Mouse (Mus musculus): ENCODE measurements around the gene Thap7.
"Not testable (repeated sequence)": the region's sequence is repeated elsewhere in the genome, so short reads cannot be mapped to it uniquely, and the experiment has no call there.

Thap7 gene

DNA sequence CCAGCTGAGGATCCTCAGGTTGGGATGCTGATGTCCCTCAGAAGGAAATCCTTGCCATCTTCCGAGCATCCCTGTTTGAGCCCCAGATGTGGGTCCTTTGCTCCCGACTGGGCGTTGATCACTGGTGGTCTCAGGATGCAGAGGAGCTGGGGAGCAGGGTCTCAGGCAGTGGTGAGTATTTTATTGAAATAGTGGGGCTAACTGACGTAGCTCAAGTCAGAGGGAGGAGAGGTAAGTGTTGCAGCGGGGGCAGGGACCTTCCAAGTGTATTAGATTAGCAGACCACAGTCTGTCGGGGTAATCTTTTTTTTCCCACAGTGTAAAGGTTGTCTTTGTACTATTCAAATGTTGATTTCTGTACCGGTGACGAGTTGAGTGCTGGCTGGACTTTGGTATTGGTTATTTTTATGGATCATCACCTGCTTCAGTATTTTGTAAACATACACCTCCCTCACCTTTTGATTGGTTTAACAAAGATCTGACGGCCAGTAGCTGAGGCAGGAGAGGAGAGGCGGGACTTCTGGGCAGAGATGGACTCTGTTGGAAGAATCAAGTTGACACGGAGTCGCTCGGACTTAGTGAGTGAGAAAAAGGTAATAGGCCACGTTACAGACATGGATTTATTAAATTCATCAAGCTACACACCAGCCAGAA lies 1.9 kb upstream of the Thap7 start:
- in situ Hi-C loops (cut with MseI, MboI), result no loop called here

- in situ Hi-C loops (cut with MseI, MboI), result no loop called here
These were observed 1.3 kb upstream of the Thap7 start for GRCm38 (mm10) chr16:17532271-17532670.

GRCm38 (mm10) chr16:17529981-17530586 lies 852 bp downstream of the Thap7 start:
- in situ Hi-C loops (cut with MseI, MboI), result no loop called here

DNA sequence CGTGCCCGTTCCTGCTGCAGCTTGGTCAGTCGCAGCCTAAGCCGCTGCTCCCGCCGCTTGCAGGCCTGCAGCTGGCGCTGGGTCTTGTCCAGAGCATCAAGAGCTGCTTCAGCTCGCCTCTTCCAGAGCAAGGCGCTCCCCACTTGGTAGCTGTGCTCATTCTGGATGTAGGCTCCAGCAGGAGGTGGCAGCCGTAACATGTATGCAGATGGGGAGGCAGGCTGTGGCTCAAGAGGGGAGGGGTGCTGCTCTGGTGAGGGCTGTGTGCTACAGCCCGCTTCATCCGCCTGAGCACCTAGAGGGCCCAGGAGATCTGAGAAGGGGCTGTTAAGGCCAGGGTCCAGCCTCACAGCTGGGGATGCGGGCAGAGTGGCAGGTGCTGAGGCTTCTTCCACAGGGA lies 2.7 kb downstream of the Thap7 start:
- in situ Hi-C loops (cut with MseI, MboI), result no loop called here

GRCm38 (mm10) chr16:17527606-17528005 lies 3.3 kb downstream of the Thap7 start:
- in situ Hi-C loops (cut with MseI, MboI), result no loop called here

GRCm38 (mm10) chr16:17526223-17526622 lies 4.7 kb downstream of the Thap7 start:
- in situ Hi-C loops (cut with MseI, MboI), result no loop called here

DNA sequence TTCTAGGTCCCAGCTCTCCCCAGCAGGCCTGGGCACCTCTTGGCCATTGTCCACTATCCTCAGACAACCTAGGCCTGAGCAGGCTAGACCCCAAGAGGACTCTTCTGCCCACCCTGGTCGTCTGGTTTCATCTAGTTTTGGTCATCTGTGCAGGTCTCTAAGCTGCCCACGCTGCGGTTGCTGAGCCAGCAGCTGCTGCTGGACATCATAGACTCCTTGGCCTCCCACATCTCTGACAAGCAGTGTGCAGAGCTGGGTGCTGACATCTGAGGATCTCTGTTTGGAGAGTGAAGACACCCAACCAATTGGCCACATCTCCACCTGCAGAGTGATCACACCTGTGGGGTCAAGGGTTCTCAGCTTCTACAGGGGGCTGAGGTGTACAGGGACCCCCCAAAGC lies 5.4 kb downstream of the Thap7 start:
- in situ Hi-C loops (cut with MseI, MboI), result no loop called here

DNA sequence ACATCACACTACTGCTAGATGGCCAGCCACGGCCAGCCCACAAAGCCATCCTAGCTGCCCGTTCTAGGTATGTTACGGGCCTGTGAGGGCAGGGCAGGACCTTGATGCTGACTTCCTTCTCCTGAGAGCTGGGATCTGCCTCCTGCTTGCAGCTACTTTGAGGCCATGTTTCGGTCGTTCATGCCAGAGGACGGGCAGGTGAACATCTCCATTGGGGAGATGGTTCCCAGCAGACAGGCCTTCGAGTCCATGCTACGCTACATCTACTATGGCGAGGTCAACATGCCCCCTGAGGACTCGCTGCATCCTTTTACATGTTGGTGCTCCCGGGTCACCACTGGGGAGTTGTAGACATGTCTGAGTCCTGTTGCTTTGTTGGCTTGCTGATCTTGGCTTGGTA lies 6.8 kb downstream of the Thap7 start:
- in situ Hi-C loops (cut with MseI, MboI), result no loop called here

DNA sequence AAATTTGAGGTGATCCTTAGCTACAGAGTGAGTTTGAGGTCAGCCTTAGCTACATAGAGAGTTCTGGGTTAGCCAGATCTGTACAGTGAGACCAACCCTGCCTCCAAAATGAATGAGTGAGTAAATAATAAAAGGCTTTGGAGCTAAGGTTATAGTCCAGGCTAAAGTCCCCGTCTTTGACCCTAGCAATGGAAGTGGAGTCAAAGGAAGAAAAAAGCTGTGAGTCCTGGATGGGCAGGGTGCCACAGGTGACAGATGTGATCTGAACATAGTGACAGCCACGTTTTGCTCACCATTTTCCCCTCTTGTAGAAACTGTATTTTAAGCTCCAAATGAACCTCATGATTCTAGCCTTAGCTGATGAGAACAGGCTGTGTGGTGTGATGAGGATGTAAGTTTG lies 12.0 kb downstream of the Thap7 start:
- in situ Hi-C loops (cut with MseI, MboI), result no loop called here

DNA sequence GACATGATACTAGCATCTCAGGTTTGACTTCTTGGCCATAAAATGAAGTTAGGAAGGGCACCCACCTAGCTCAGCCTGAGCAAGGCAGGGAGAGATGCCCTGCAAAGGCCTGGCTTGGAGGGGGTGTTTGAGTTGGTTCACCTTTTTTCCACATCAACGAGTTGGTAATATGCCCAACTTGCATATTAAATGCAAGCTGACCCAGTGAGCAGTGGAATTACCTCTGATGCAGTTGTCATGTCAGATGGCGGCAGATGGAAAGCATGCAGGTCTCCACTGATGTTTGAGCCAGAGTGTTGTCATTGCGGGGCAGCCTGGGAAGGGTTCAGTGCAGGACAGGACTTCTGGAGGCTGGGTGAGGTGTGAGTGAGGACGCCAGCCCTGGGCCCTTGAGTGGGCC lies 19.5 kb downstream of the Thap7 start:
- in situ Hi-C loops (cut with MseI, MboI), result no loop called here

- in situ Hi-C loops (cut with MseI, MboI), result no loop called here
These were observed 20.2 kb downstream of the Thap7 start for GRCm38 (mm10) chr16:17510686-17511085.

GRCm38 (mm10) chr16:17510143-17510542 lies 20.8 kb downstream of the Thap7 start:
- in situ Hi-C loops (cut with MseI, MboI), result no loop called here

DNA sequence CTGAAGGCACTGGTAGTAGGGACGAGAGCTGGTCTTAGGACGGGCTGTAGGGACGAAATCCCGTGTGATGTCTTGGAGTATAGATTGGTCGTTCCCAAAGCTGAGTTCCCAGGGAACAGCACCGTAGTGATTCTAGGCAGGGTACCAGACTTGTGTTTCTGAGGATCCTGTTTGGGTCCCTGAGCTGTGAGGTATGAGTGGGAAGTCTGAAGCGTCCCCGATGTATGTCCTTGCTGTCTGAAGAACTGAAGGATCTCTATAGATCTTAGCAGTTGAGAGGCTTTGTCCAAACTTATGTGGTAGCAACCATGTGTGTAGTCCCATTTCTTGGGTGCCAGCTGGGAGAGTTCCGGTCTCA lies 21.7 kb downstream of the Thap7 start:
- in situ Hi-C loops (cut with MseI, MboI), result no loop called here

GRCm38 (mm10) chr16:17508546-17509239 lies 22.2 kb downstream of the Thap7 start, which contains the start of gene Lztr1:
Gene Lztr1, plus strand, starts transcription at chr16:17508688.
- in situ Hi-C loops (cut with MseI, MboI), result no loop called here

- in situ Hi-C loops (cut with MseI, MboI), result not testable (repeated sequence)
These were observed 22.9 kb downstream of the Thap7 start for GRCm38 (mm10) chr16:17508031-17508430.

GRCm38 (mm10) chr16:17507018-17507552 lies 23.9 kb downstream of the Thap7 start:
- in situ Hi-C loops (cut with MseI, MboI), result no loop called here

GRCm38 (mm10) chr16:17502681-17503080 lies 28.3 kb downstream of the Thap7 start:
- in situ Hi-C loops (cut with MseI, MboI), result no loop called here

- in situ Hi-C loops (cut with MseI, MboI), result no loop called here
These were observed 31.6 kb downstream of the Thap7 start for GRCm38 (mm10) chr16:17499249-17499883.

DNA sequence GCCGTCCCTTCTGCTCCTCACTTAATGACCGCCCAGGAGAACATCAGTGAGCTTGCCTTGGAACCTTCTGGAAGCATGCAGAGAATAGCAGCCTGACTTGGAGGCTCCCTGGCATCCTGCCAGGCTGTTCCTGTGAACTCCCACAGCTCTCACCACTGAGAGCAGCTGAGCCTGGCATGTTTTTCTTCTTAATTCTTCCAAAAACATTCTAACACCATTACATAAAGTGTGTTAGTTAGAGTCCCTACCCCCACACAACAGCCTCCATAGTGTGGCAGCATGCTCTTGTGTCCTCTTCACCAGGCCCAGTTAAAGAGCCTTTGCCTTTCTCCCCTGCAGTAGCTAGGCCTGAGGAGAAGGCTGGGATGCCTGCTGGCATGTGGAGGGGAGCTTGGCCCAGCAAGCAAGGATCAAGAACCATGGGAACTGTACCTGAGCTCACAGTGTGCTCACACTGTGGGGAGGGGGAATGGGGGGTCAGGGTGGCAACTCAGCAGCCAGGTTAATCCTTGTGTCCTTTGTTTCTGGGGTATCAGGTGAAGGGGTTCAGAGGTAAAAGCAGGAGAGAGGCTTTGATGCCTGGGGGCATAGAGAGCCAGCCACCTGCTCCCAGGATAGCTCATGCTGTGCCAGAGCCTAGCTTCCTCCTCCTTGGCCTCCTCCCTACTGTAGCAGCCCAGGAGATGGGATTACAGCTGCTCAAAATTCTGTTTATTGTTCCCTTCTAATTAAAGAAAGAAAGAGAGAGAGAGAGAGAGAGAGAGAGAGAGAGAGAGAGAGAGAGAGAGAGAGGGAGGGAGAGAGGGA lies 34.2 kb downstream of the Thap7 start:
- in situ Hi-C loops (cut with MseI, MboI), result no loop called here

DNA sequence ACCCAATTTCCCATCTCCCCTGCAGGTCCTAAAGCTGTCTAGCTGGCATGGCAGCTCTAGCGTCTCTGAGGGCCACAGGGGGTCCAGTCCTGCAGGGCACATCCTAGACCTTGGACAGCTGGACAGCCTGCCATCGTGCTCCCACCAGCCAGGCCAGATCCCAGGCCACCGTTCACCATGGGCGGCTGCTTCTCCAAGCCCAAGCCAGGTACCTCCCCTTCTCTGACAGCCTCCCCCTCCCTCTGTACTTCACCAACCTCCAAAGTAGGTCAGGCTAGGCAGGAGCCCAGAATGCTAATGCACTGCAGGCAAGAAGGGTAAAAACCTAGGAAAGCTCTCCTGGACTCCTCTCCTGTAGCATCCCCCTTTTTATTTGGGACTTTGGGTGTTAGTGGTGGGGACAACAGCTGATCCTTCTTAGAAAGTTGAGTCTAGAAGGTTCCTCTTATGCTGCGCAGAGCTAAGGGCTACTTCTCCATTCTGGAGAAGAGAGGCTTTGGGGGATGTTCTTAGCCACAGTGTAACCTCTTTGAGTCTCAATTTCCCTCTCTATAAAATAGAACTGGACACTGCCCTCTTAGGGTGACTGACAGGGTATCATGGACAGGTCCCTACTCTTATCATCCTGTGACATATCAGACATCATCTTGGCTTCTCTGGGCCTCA lies 38.9 kb downstream of the Thap7 start:
- in situ Hi-C loops (cut with MseI, MboI), result no loop called here

- in situ Hi-C loops (cut with MseI, MboI), result no loop called here
These were observed 39.8 kb downstream of the Thap7 start for GRCm38 (mm10) chr16:17491154-17491553.
